Mouse (Mus musculus) erythroblast, embryonic 14.5 days (primary cell): ENCODE measurements around the gene Krba1.

Experiments used
- GATA1 ChIP-seq: IDR thresholded peaks from 2 replicates; pipeline ENCODE4 v1.6.1; 2012; ENCODE audit warnings: low read length, inconsistent platforms, mixed read lengths
- TAL1 ChIP-seq: IDR thresholded peaks from 3 replicates; pipeline ENCODE4 v1.6.1; 2012; ENCODE audit warnings: low read length, inconsistent platforms, mixed read lengths

DNA sequence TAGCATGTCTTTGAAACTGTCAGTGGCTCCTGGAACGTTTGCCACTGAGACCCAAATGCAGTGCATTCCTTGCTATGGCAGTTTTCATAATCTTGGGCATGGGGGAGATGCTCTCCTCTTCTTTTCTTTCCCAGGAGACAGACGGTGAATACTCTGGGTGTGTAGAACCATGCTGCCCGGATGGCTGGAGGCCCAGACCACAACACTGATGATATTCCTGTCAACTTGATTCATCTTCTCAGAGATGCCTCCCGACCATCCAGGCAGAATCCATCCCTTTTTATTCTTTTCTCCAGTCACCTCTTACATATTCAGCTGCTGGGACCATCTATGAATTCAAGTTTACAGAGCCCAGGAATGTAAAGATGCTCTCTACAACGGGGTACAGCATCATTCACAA lies 35.4 kb downstream of the Krba1 start:
- no peak for TF ChIP-seq TAL1
- TF ChIP-seq GATA1 = no peak
